Mouse (Mus musculus) embryonic stem cell, embryonic (primary cell): ENCODE data around the gene Unc93b1.

ENCODE experiments used
- CTCF ChIA-PET, 4 experiments: fragments of 300-600 bp in 2 of 4; fragments of 350-600 bp in 2 of 4; sonication (Branson Sonifier 250); formaldehyde crosslinking; loops; one replicate each; lab custom pipeline; 2022; ENCODE audit warnings: inconsistent platforms in 2 of 4; lab: Charles Lee
- POLR2A ChIA-PET, 4 experiments: fragments of 300-600 bp in 2 of 4; fragments of 350-600 bp in 2 of 4; sonication (Branson Sonifier 250); formaldehyde crosslinking; loops; one replicate each; lab custom pipeline; 2022; ENCODE audit warnings: antibody characterized with exemption in 4 of 4, inconsistent platforms in 1 of 4; lab: Charles Lee

The Unc93b1 gene

GRCm38 (mm10) chr19:3935032-3935895 is at the start of gene Unc93b1:
TSS of gene Unc93b1 (plus strand) at chr19:3935186.
- CTCF ChIA-PET, result interaction anchor here (0.6 to 2.3 kb wide), 19 partner anchors 8 to 812 kb away, joined by 3 to 13 read pairs (median 4); partner anchors contain the start of genes Gm49405 (in 1 of the 4), Gstp2 (in 1 of the 4), Ndufv1 (in 1 of the 4) and Nudt8 (in 1 of the 4)
- POLR2A ChIA-PET, result interaction anchor here (0.5 to 3.0 kb wide), 24 partner anchors 8 to 556 kb away, joined by 3 to 21 read pairs (median 4); partner anchors contain the start of genes Gstp2 (in 2 of the 4), Ndufv1 (in 2 of the 4), Acy3 (in 1 of the 4) and Gstp1 (in 1 of the 4)

DNA sequence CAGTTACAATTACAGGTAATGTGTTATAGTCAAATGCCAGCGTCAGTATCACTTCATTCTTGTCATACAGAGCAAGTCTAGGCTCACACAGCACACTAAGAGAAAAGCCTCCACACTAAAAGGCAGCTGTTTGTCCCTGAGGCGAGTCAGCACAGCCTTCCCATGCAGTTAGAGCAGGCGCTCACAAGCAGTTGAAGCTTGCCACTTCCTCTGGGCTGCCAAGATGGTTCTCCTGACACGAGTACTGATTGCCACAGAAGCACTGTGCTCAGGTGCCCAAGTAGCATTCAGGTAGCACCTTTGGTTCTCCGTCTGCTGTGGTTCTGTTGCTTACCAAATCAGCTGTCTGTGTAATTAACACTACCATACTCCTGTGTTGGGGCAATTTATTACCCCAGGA is 45.9 kb upstream of the Unc93b1 start:
- ChIA-PET CTCF (interaction anchor here in 3 of 4 experiments (0.8 to 2.4 kb wide), 7 partner anchors 14 to 91 kb away, joined by 3 to 11 read pairs (median 4); partner anchors contain the start of gene Ndufs8 (in 1 of the 3)), POLR2A (interaction anchor here in 3 of 4 experiments (0.5 to 10.8 kb wide), 8 partner anchors 11 to 34 kb away, joined by 3 to 99 read pairs (median 4); partner anchors contain the start of genes Ndufs8 (in 2 of the 3) and Tcirg1 (in 1 of the 3))

- CTCF ChIA-PET, result interaction anchor here in 3 of 4 experiments (0.6 to 2.4 kb wide), 11 partner anchors 11 to 298 kb away, joined by 3 to 11 read pairs (median 3); partner anchors contain the start of gene Ndufs8 (in 1 of the 3)
- POLR2A ChIA-PET, result interaction anchor here (0.6 to 10.8 kb wide), 15 partner anchors 9 to 207 kb away, joined by 3 to 99 read pairs (median 5); partner anchors contain the start of genes Ndufs8 (in 3 of the 4), Tcirg1 (in 2 of the 4) and Cdk2ap2 (in 1 of the 4)
These were observed 44.8 kb upstream of the Unc93b1 start for GRCm38 (mm10) chr19:3890181-3890580.

GRCm38 (mm10) chr19:3893545-3894116 is 41.4 kb upstream of the Unc93b1 start:
- POLR2A ChIA-PET, result interaction anchor here in 3 of 4 experiments (0.9 to 10.8 kb wide), 9 partner anchors 10 to 149 kb away, joined by 3 to 99 read pairs (median 6); partner anchors contain the start of genes Ndufs8 (in 1 of the 3) and Tcirg1 (in 1 of the 3)
- CTCF ChIA-PET, result interaction anchor here in 3 of 4 experiments (0.6 to 1.4 kb wide), 4 partner anchors 29 to 270 kb away, joined by 3 to 4 read pairs (median 3); no protein-coding TSS in a partner anchor

DNA sequence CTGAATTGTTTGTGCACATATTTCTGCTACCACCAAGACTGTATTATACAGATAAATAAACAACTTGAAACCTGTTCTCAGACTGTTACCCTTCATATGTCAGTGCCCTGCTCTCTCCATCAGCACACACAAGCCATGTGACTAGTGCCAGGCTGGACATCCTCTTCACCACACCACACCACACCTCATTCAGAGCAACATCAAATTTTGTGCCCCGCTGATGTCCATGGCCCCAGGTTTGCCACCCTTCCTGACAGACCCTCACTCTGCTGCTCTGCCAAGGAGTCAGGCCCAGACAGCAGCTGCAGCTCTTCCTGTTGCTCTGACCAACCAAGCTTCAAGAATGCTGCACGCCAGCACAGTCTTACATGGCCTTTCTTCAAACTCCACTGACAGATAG is 40.7 kb upstream of the Unc93b1 start:
- ChIA-PET POLR2A (interaction anchor here (0.9 to 10.8 kb wide), 15 partner anchors 9 to 148 kb away, joined by 3 to 99 read pairs (median 5); partner anchors contain the start of genes Ndufs8 (in 1 of the 4) and Tcirg1 (in 1 of the 4)), CTCF (interaction anchor here in 1 of 4 experiments (0.6 to 0.8 kb wide), 2 partner anchors 41 to 270 kb away, joined by 3 read pairs; no protein-coding TSS in a partner anchor)

GRCm38 (mm10) chr19:3895171-3895631 is 39.8 kb upstream of the Unc93b1 start:
- CTCF ChIA-PET, result interaction anchor here (0.7 to 1.6 kb wide), 7 partner anchors 12 to 126 kb away, joined by 3 to 6 read pairs (median 3); partner anchors contain the start of genes Ndufs8 (in 1 of the 4) and Tcirg1 (in 1 of the 4)
- POLR2A ChIA-PET, result interaction anchor here (0.6 to 10.8 kb wide), 34 partner anchors 8 to 570 kb away, joined by 3 to 99 read pairs (median 4); partner anchors contain the start of genes Tcirg1 (in 3 of the 4) and Ndufs8 (in 2 of the 4)

DNA sequence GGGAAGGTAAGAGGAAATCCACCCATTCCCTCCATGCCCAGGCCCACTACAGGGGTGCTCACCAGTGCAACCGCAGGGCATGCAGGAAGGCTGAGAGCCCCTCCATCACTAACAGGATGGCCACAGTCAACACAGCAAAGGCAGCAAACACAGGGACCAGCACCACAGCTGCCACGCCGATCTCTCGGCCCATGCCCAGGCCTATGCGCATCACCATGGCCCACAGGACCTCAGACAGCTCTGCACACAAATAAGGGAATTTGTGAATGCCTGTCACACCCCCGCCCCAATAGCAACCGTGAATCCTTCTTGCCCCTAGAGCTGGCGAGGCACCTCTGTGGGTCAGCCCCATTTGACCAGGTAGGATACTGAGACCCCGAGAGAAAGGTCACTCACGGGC is 38.8 kb upstream of the Unc93b1 start:
- ChIA-PET POLR2A (interaction anchor here (0.6 to 10.8 kb wide), 27 partner anchors 8 to 571 kb away, joined by 3 to 99 read pairs (median 4); partner anchors contain the start of genes Ndufs8 (in 3 of the 4) and Tcirg1 (in 3 of the 4)), CTCF (interaction anchor here in 3 of 4 experiments (0.7 to 1.6 kb wide), 3 partner anchors 31 to 156 kb away, joined by 3 to 6 read pairs (median 3); no protein-coding TSS in a partner anchor)

DNA sequence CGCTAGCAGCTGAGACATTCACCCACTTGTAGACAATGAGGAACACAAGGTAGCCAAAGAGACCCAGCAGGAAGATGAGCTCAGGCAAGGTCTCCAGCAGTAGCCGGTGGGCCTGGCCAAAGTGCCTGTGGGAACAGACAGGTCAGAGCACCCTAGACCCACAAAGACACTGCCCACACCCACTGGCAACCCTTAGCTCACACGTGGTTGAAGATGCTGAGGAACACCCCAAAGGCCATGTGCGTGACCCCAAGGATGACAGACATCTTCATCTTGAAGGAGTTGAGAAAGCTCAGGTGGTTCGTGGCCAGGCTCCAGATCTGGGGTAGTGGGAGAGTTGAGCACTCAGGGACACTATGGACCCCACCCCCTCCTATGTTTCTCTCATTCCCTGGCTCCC is 37.4 kb upstream of the Unc93b1 start:
- ChIA-PET POLR2A (interaction anchor here in 3 of 4 experiments (0.6 to 10.8 kb wide), 8 partner anchors 7 to 151 kb away, joined by 3 to 99 read pairs (median 3); partner anchors contain the start of genes Ndufs8 (in 1 of the 3) and Tcirg1 (in 1 of the 3)), CTCF (interaction anchor here in 2 of 4 experiments (0.6 to 0.8 kb wide), 3 partner anchors 33 to 283 kb away, joined by 3 to 5 read pairs (median 4); no protein-coding TSS in a partner anchor)

DNA sequence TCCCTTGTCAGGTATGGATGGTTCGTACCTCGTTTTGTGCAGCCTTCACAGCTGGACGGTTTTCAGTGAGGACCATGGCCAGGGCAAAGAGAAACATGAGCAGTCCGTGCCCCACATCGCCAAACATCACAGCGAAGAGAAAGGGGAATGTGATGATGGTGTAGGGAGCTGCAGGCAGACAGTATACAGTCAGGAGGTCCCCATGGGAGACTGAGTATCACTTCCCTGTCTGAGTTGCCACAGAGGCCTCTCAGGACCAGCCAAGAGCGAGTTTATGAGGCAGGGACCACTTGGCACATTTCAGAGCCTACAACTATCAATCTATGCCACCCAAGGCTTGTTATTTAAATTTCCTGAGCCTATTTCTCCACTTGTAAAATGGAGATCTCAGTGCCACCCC is 36.0 kb upstream of the Unc93b1 start:
- POLR2A ChIA-PET, result interaction anchor here in 2 of 4 experiments (1.3 to 1.7 kb wide), 4 partner anchors 9 to 24 kb away, joined by 3 to 7 read pairs (median 5); partner anchors contain the start of gene Ndufs8 (in 1 of the 2)
- CTCF ChIA-PET, result no interaction called here

GRCm38 (mm10) chr19:3899618-3900017 is 35.4 kb upstream of the Unc93b1 start:
- ChIA-PET CTCF (interaction anchor here in 1 of 4 experiments (0.6 kb wide), 1 partner anchor 47 kb away, joined by 11 read pairs; no protein-coding TSS in a partner anchor), POLR2A (interaction anchor here in 3 of 4 experiments (0.6 to 1.7 kb wide), 9 partner anchors 9 to 131 kb away, joined by 3 to 7 read pairs (median 3); partner anchors contain the start of gene Ndufs8 (in 1 of the 3))

GRCm38 (mm10) chr19:3902966-3903365 is 32.0 kb upstream of the Unc93b1 start:
- POLR2A ChIA-PET, result interaction anchor here in 3 of 4 experiments (0.7 to 8.1 kb wide), 18 partner anchors 8 to 214 kb away, joined by 3 to 99 read pairs (median 4); partner anchors contain the start of genes Ndufs8 (in 3 of the 3), Aldh3b1 (in 1 of the 3), Chka (in 1 of the 3) and Gstp2 (in 1 of the 3)
- CTCF ChIA-PET, result interaction anchor here (0.8 to 3.4 kb wide), 5 partner anchors 13 to 184 kb away, joined by 3 to 11 read pairs (median 4); no protein-coding TSS in a partner anchor

- ChIA-PET POLR2A (interaction anchor here in 3 of 4 experiments (0.6 to 8.1 kb wide), 28 partner anchors 8 to 284 kb away, joined by 3 to 99 read pairs (median 5); partner anchors contain the start of genes Ndufs8 (in 3 of the 3), Aldh3b1 (in 2 of the 3), Chka (in 1 of the 3) and Gstp2 (in 1 of the 3)), CTCF (interaction anchor here (0.7 to 3.4 kb wide), 4 partner anchors 9 to 188 kb away, joined by 4 to 11 read pairs (median 7); partner anchors contain the start of gene Ndufs8 (in 1 of the 4))
These were observed 31.2 kb upstream of the Unc93b1 start for GRCm38 (mm10) chr19:3903648-3904362.

- CTCF ChIA-PET, result interaction anchor here in 3 of 4 experiments (0.7 to 3.4 kb wide), 6 partner anchors 8 to 188 kb away, joined by 3 to 11 read pairs (median 5); partner anchors contain the start of genes Gm49405 (in 1 of the 3), Ndufs8 (in 1 of the 3) and Nudt8 (in 1 of the 3)
- POLR2A ChIA-PET, result interaction anchor here in 3 of 4 experiments (0.8 to 8.1 kb wide), 25 partner anchors 8 to 142 kb away, joined by 3 to 99 read pairs (median 5); partner anchors contain the start of genes Ndufs8 (in 3 of the 3), Aldh3b1 (in 1 of the 3), Chka (in 1 of the 3) and Gstp2 (in 1 of the 3)
These were observed 30.7 kb upstream of the Unc93b1 start for GRCm38 (mm10) chr19:3904363-3904675.

- POLR2A ChIA-PET, result interaction anchor here in 3 of 4 experiments (0.6 to 8.1 kb wide), 22 partner anchors 10 to 512 kb away, joined by 3 to 99 read pairs (median 4); partner anchors contain the start of genes Cdk2ap2 (in 1 of the 3), Chka (in 1 of the 3), Doc2g (in 1 of the 3) and Gstp1 (in 1 of the 3)
These were observed 29.6 kb upstream of the Unc93b1 start for GRCm38 (mm10) chr19:3905261-3905969.

More at GRCm38 (mm10) chr19:3905261-3905969, 29.6 kb upstream of the Unc93b1 start:
- CTCF ChIA-PET, result interaction anchor here in 3 of 4 experiments (0.7 to 3.4 kb wide), 7 partner anchors 14 to 94 kb away, joined by 3 to 11 read pairs (median 3); partner anchors contain the start of genes Gm49405 (in 1 of the 3) and Nudt8 (in 1 of the 3)
